Mouse (Mus musculus): ENCODE data around the gene Hdac6.
"Not testable (repeated sequence)": the region's sequence is repeated elsewhere in the genome, so short reads cannot be mapped to it uniquely, and the experiment has no call there.

The Hdac6 gene

GRCm38 (mm10) chrX:7922032-7922431, 25.7 kb downstream of the Hdac6 start:
- no peak for DNase-seq (ENCODE audit: low read depth, low spot score)

GRCm38 (mm10) chrX:7919601-7920383, 27.9 kb downstream of the Hdac6 start, which contains the start of gene Pcsk1n:
Gene Pcsk1n (plus strand): TSS chrX:7919822.
- DNase-seq (ENCODE audit: low read depth, low spot score), result no peak

GRCm38 (mm10) chrX:7917960-7918359, 29.7 kb downstream of the Hdac6 start:
- DNase-seq (ENCODE audit: low read depth, low spot score), result not testable (repeated sequence)

DNA sequence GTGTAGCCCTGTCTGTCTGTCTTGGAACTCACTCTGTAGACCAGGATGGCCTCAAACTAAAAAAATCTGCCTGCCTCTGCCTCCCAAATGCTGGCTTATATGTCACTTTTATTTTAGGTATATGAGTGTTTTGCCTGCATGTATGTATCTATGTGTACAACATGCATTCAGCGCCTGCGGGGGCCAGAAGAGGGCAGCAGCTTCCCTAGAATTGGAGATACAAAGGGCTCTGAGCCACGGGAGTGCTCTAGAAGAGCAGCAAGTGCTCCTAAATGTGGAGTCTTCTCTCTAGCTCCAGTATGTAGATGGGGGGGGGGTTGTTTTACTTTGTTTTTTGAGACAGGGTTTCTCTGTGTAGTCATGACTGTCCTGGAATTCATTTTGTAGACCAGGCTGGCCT, 32.0 kb downstream of the Hdac6 start:
- DNase-seq (ENCODE audit: low read depth, low spot score), result not testable (repeated sequence)

GRCm38 (mm10) chrX:7910473-7910872, 37.2 kb downstream of the Hdac6 start:
- DNase-seq (ENCODE audit: low read depth, low spot score), result no peak

- not testable (repeated sequence) for DNase-seq (ENCODE audit: low read depth, low spot score)
These were observed 38.4 kb downstream of the Hdac6 start, which contains the start of gene Gm10490 for GRCm38 (mm10) chrX:7909242-7909641. Gene Gm10490 (plus strand): TSS chrX:7909542.

GRCm38 (mm10) chrX:7907735-7908134, 40.0 kb downstream of the Hdac6 start, which contains the start of gene Gm10491:
Gene Gm10491 (minus strand): TSS chrX:7907835.
- DNase-seq (ENCODE audit: low read depth, low spot score), result no peak

- no peak for DNase-seq (ENCODE audit: low read depth, low spot score)
These were observed 43.2 kb downstream of the Hdac6 start for GRCm38 (mm10) chrX:7904441-7904840.

GRCm38 (mm10) chrX:7898880-7899874, 48.5 kb downstream of the Hdac6 start, which contains the start of the genes Pqbp1 and Timm17b:
Gene Pqbp1 (minus strand): TSS chrX:7899269.
Gene Timm17b (plus strand): TSS chrX:7899357.
- peak; percentile 89 for DNase-seq (ENCODE audit: low read depth, low spot score)

DNA sequence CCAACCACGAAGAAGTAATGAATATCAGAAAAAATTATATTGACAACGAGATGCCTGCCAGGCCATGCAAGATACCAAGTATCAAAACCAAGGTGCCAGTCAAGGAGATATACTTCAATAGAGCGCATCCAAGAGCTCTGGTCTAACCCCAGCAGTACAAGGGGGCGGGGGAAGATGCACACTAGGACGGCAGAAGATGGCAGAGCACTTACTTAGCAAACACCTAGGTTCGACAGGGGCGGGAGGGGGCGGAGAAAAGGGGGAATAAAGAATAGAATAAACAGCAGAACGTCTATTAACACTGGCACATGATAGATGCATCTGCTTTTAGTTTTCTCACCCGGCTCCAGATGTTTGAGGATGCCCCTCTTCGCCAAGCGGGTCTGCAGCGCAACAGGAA, 49.5 kb downstream of the Hdac6 start:
- no peak for DNase-seq (ENCODE audit: low read depth, low spot score)

DNA sequence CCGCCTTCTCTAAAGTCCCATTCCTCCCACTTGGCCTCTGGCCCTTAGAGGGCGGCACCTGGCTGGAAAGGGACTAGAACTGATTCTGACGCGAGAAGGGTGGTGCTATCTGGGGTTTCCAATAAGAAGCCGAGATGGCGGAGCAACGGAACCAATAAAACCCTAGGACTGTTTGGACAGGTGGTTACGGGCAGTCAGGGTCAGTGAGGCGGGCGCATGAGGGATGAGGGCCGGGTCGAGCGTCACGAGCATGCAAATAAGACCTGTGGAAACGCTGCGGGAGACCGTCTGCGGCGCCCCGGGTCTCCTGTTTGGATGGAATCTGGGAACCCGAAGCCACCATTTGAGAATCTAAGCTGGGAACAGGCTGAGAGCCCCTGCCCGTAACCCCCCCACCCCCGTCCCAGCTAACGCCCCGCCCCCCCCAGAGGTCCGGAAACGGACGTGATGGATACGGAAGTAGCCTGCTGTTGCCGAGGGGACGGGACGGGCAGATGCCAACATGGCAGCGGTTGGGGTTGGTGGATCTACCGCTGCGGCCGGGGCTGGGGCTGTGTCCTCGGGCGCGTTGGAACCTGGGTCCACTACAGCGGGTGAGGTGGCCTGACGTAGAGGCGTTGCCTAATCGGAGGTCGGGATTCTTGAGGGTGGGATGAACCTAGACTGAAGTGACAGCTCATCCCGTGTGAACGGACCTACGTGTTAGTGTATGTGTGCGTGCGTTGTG, 63.7 kb downstream of the Hdac6 start, which contains the start of gene Slc35a2:
TSS of gene Slc35a2 (plus strand) at position 188 of the 727 bp plus-strand sequence.
- peak; percentile 77 for DNase-seq (ENCODE audit: low read depth, low spot score)

Data from forelimb bud, embryonic 11.5 days (tissue).